Mouse (Mus musculus): ENCODE measurements around the gene 2210016L21Rik. TPM values are rescaled to one million over a fixed set of nuclear protein-coding genes. Genes with fewer than 3 reads are reported as not detected.

Gene 2210016L21Rik
- polyA plus RNA-seq (2014; fragmentation: Illumina TruSeq; extraction: RNeasy Lipid Tissue Mini Kit (QIAGEN cat#74804); ENCODE audit: insufficient read depth, low read depth, low replicate concordance): 18.9 TPM

GRCm38 (mm10) chr5:114942074-114942765, at the start of gene 2210016L21Rik:
Gene 2210016L21Rik (plus strand): TSS chr5:114942158.

GRCm38 (mm10) chr5:114896688-114897373, 45.1 kb upstream of the 2210016L21Rik start, which contains the start of gene Oasl2:
Gene Oasl2 (plus strand): TSS chr5:114896936.

GRCm38 (mm10) chr5:114922998-114923473, 18.9 kb upstream of the 2210016L21Rik start, which contains the start of gene Oasl1:
Gene Oasl1 (plus strand): TSS chr5:114923240.

GRCm38 (mm10) chr5:114970824-114971227, 28.9 kb downstream of the 2210016L21Rik start, which contains the start of gene Hnf1a:
Gene Hnf1a (minus strand): TSS chr5:114971094.

Other genes with a start within 250 kb of the 2210016L21Rik start
- 6.7 TPM for gene Tchp, start 234.4 kb upstream of the 2210016L21Rik start, polyA plus RNA-seq (2014; fragmentation: Illumina TruSeq; extraction: RNeasy Lipid Tissue Mini Kit (QIAGEN cat#74804); ENCODE audit: insufficient read depth, low read depth, low replicate concordance)
- gene Ankrd13a, start 167.5 kb upstream of the 2210016L21Rik start, polyA plus RNA-seq (2014; fragmentation: Illumina TruSeq; extraction: RNeasy Lipid Tissue Mini Kit (QIAGEN cat#74804); ENCODE audit: insufficient read depth, low read depth, low replicate concordance): 67.3 TPM
- 23.3 TPM for gene Git2, start 166.6 kb upstream of the 2210016L21Rik start, polyA plus RNA-seq (2014; fragmentation: Illumina TruSeq; extraction: RNeasy Lipid Tissue Mini Kit (QIAGEN cat#74804); ENCODE audit: insufficient read depth, low read depth, low replicate concordance)
- gene 1500011B03Rik, start 118.7 kb upstream of the 2210016L21Rik start, polyA plus RNA-seq (2014; fragmentation: Illumina TruSeq; extraction: RNeasy Lipid Tissue Mini Kit (QIAGEN cat#74804); ENCODE audit: insufficient read depth, low read depth, low replicate concordance): 17.3 TPM
- not detected for gene 4930519G04Rik, start 88.5 kb upstream of the 2210016L21Rik start, polyA plus RNA-seq (2014; fragmentation: Illumina TruSeq; extraction: RNeasy Lipid Tissue Mini Kit (QIAGEN cat#74804); ENCODE audit: insufficient read depth, low read depth, low replicate concordance)
- not detected for gene Gm9936, start 83.5 kb upstream of the 2210016L21Rik start, polyA plus RNA-seq (2014; fragmentation: Illumina TruSeq; extraction: RNeasy Lipid Tissue Mini Kit (QIAGEN cat#74804); ENCODE audit: insufficient read depth, low read depth, low replicate concordance)
- gene Oasl2, start 45.2 kb upstream of the 2210016L21Rik start, polyA plus RNA-seq (2014; fragmentation: Illumina TruSeq; extraction: RNeasy Lipid Tissue Mini Kit (QIAGEN cat#74804); ENCODE audit: insufficient read depth, low read depth, low replicate concordance): 23.5 TPM
- 1.5 TPM for gene Oasl1, start 18.9 kb upstream of the 2210016L21Rik start, polyA plus RNA-seq (2014; fragmentation: Illumina TruSeq; extraction: RNeasy Lipid Tissue Mini Kit (QIAGEN cat#74804); ENCODE audit: insufficient read depth, low read depth, low replicate concordance)
- gene Hnf1a, start 28.9 kb downstream of the 2210016L21Rik start, polyA plus RNA-seq (2014; fragmentation: Illumina TruSeq; extraction: RNeasy Lipid Tissue Mini Kit (QIAGEN cat#74804); ENCODE audit: insufficient read depth, low read depth, low replicate concordance): not detected
- gene Sppl3, start 69.0 kb downstream of the 2210016L21Rik start, polyA plus RNA-seq (2014; fragmentation: Illumina TruSeq; extraction: RNeasy Lipid Tissue Mini Kit (QIAGEN cat#74804); ENCODE audit: insufficient read depth, low read depth, low replicate concordance): 31.4 TPM
- gene Gm10401, start 156.1 kb downstream of the 2210016L21Rik start, polyA plus RNA-seq (2014; fragmentation: Illumina TruSeq; extraction: RNeasy Lipid Tissue Mini Kit (QIAGEN cat#74804); ENCODE audit: insufficient read depth, low read depth, low replicate concordance): not detected
- gene Acads, start 177.2 kb downstream of the 2210016L21Rik start, polyA plus RNA-seq (2014; fragmentation: Illumina TruSeq; extraction: RNeasy Lipid Tissue Mini Kit (QIAGEN cat#74804); ENCODE audit: insufficient read depth, low read depth, low replicate concordance): 28.8 TPM
- gene Unc119b, start 192.8 kb downstream of the 2210016L21Rik start, polyA plus RNA-seq (2014; fragmentation: Illumina TruSeq; extraction: RNeasy Lipid Tissue Mini Kit (QIAGEN cat#74804); ENCODE audit: insufficient read depth, low read depth, low replicate concordance): 24.9 TPM
- gene Mlec, start 216.0 kb downstream of the 2210016L21Rik start, polyA plus RNA-seq (2014; fragmentation: Illumina TruSeq; extraction: RNeasy Lipid Tissue Mini Kit (QIAGEN cat#74804); ENCODE audit: insufficient read depth, low read depth, low replicate concordance): 39.2 TPM

All from lung, adult 10 weeks (tissue).